Mouse (Mus musculus) limb, embryonic 14.5 days (tissue): Measurements from ENCODE around the gene Cad. TPM values are rescaled to one million over a fixed set of nuclear protein-coding genes. Genes with fewer than 3 reads are reported as not detected.
"Not testable (repeated sequence)": the region's sequence is repeated elsewhere in the genome, so short reads cannot be mapped to it uniquely, and the experiment has no call there.

Experiments
- ATAC-seq: fragments of 200-750 bp; cut with Nextera tagmentation; 2 replicates; pipeline ENCODE4 v1.8.0; 2017; ENCODE audit warnings: low read depth, moderate number of reproducible peaks, moderate TSS enrichment; ENCODE audit not compliant: low FRiP score
- DNase-seq: peaks from one replicate; pipeline ENCODE4 v3.0.0-alpha.2; 2015; ENCODE audit warnings: low spot score
- H3K27ac ChIP-seq: fragments of 300-500 bp; sonication (generic); replicated peaks from 2 replicates; pipeline ENCODE4 v1.5.1; 2014; ENCODE audit warnings: low read depth, mild to moderate bottlenecking, low read length, moderate library complexity, mixed read lengths
- H3K27me3 ChIP-seq: fragments of 300-500 bp; sonication (generic); 2 replicates; pipeline ENCODE4 v1.6.1; 2014; ENCODE audit warnings: low read length, mixed read lengths; ENCODE audit not compliant: control insufficient read depth, insufficient read depth
- H3K36me3 ChIP-seq: fragments of 300-500 bp; sonication (generic); 2 replicates; pipeline ENCODE4 v1.6.1; 2014; ENCODE audit warnings: mild to moderate bottlenecking, low read length, moderate library complexity, mixed read lengths; ENCODE audit not compliant: control insufficient read depth, insufficient read depth
- H3K4me1 ChIP-seq: fragments of 300-500 bp; sonication (generic); 2 replicates; pipeline ENCODE4 v1.6.1; 2014; ENCODE audit warnings: antibody characterized with exemption, low read length, mixed read lengths; ENCODE audit not compliant: control insufficient read depth, insufficient read depth
- H3K4me2 ChIP-seq: fragments of 300-500 bp; sonication (generic); replicated peaks from 2 replicates; pipeline ENCODE4 v1.6.1; 2014; ENCODE audit warnings: low read depth, mild to moderate bottlenecking, low read length, moderate library complexity; ENCODE audit not compliant: severe bottlenecking
- H3K4me3 ChIP-seq: fragments of 300-500 bp; sonication (generic); replicated peaks from 2 replicates; pipeline ENCODE4 v1.5.1; 2014; ENCODE audit warnings: low read length
- H3K9ac ChIP-seq: fragments of 300-500 bp; sonication (generic); 2 replicates; pipeline ENCODE4 v1.6.1; 2014; ENCODE audit warnings: mild to moderate bottlenecking, low read depth, low read length, moderate library complexity; ENCODE audit not compliant: severe bottlenecking
- H3K9me3 ChIP-seq: fragments of 300-500 bp; sonication (generic); 2 replicates; pipeline ENCODE4 v1.6.1; 2016; ENCODE audit warnings: low read length; ENCODE audit not compliant: control insufficient read depth
- POLR2A ChIP-seq: fragments of 200-500 bp; IDR thresholded peaks from 2 replicates; pipeline ENCODE4 v1.8.0; 2012; ENCODE audit warnings: inconsistent platforms, mild to moderate bottlenecking, moderate library complexity, borderline replicate concordance; ENCODE audit not compliant: insufficient read depth, insufficient read length; ENCODE audit errors: extremely low read depth
- WGBS: fragments of 180-500 bp; shearing (Covaris S2); extraction: QIAGEN DNeasy Blood & Tissue Kit; methylation state at CpG from one replicate; pipeline ENCODE4 v1.1.7; 2014; 5-methylcytosine and 5-hydroxymethylcytosine counted together
- polyA plus RNA-seq, 2 experiments: library from polyadenylated mRNA; depleted of rRNA in 1 of 2; stranded (reverse) in 1 of 2; unstranded in 1 of 2; fragments of >200 nt; fragmentation: Nextera tagmentation in 1 of 2; extraction: Ambion mirVana in 1 of 2; gene quantifications; 2 replicates each; pipeline versions ENCODE4 v1.2.1 to v1.2.3; 2012 to 2014

Cad gene
- polyA plus RNA-seq (2012; rRNA removed) (49.1 and 62.5 TPM in 2 replicates), polyA plus RNA-seq (2014; fragmentation: Nextera tagmentation; extraction: Ambion mirVana) (28.3 and 29.4 TPM in 2 replicates)

DNA sequence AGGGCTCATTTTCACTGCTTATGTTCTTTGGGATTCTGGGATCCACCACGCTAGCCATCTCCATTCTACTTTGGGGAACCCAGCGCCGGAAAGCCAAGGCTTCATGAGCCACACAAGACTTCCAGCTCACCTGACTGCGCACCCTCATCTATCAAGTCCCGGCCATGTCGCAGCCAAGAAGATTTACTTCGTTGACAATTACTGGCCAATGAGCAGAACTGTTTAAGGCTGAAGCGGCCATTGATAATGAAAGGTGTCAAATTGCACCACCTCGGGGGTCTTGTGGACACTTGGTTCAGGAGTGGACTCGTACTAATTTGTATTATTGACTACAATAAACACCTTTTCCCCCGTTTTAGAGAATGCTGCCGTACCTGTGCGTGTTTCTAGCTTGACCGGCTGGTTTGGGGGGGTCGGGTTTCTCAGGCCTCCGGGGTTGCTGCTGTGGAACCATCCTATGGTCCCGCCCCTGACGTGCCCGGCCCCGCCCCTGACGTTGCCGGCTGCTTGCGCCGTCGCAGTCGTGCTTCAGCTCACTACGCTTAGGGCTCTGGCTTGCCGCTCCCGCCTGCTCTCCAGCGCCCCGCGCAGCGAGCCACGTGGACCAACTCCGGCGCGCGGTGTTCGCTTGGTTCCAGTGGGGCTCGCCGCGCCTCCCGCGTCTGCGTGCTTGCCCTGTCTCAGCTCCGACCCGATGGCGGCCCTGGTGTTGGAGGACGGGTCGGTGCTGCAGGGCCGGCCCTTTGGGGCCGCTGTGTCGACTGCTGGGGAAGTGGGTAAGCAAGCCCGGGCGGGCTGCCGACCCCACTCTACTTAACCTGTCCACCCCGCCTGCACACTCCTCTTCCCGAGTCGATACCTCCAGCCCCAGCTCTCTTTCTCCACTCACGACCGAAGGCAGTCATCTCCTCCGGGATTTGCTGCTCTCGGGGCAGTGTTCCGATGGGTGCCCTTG is at the start of gene Cad:
Cad (plus strand) TSS at position 520 of the 955 bp plus-strand sequence.
- WGBS: under 1% methylated on average over 57 of the region's 64 CpGs
- H3K9ac ChIP-seq: peak within 1 kb of the TSS; percentile 78
- peak within 1 kb of the TSS; percentile 76 for H3K4me2 ChIP-seq
- H3K9me3 ChIP-seq: no peaks in the 10 kb centered on the region
- peak within 1 kb of the TSS; percentile 67 for H3K4me3 ChIP-seq
- peaks cover 8% of the 10 kb centered on the region for H3K4me1 ChIP-seq
- no peaks in the 10 kb centered on the region for H3K27me3 ChIP-seq
- peak within 1 kb of the TSS; percentile 75 for H3K27ac ChIP-seq
- ATAC-seq: peak; percentile 97
- TF ChIP-seq POLR2A: peak; percentile 66; the same call in 1 of the 2 replicates
- peaks cover 26% of the 10 kb centered on the region for H3K36me3 ChIP-seq
- DNase-seq: peak; percentile 96

DNA sequence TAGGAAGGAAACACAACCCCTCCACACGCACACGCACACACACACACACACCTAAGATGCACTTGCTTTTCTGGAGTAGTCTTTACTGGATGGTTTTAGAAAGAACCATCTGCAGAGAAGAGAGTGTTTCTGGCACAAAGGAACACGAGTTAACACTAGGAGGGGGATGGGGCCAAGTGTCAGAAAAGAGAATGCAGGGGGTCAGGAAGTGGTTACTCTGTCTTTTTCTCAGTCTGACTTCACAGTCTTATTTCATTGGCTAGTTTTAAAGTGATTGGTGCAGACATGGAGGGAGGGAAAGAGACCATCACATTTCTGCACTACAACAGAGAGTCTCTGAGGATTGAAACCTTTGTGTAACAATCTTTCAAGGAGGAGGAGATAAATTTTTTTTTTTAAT is 41.8 kb upstream of the Cad start:
- H3K9ac ChIP-seq: no peak overlapping the region
- 65% methylated on average over 3 of the region's 3 CpGs for WGBS

DNA sequence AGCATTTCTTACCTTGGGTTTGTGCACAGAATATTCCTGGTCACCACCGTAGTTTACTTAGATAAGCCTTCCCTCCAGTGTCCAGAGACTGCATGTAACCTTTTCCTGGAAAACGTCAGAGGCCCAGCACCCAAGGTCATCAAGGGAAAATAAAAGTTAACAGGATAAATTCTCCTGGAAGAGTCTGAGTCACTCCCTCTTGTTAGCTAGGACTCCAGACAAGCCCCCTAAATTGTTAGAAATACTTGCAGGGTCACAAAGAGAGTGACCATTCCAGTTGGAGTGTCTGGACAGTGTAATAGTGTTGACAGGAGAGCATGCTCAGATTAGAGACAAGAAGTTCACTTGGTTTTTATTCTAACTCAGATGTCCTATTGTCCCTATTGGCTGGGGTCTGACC is 38.7 kb upstream of the Cad start:
- Histone ChIP-seq H3K36me3 (no peaks in the 10 kb centered on the region), H3K9me3 (no peaks in the 10 kb centered on the region), H3K4me2 (no peak overlapping the region), H3K4me1 (no peaks in the 10 kb centered on the region), H3K27ac (no peak overlapping the region), H3K9ac (no peak overlapping the region), H3K4me3 (no peak overlapping the region), H3K27me3 (no peaks in the 10 kb centered on the region)
- no peak for TF ChIP-seq POLR2A
- ATAC-seq: no peak
- no peak for DNase-seq
- WGBS: 64% methylated on average over 2 of the region's 2 CpGs

More for the DNA sequence above, 41.8 kb upstream of the Cad start:
- DNase-seq: no peak
- ATAC-seq: no peak
- Histone ChIP-seq H3K4me2 (no peak overlapping the region), H3K27ac (no peak overlapping the region), H3K27me3 (no peaks in the 10 kb centered on the region), H3K4me1 (no peaks in the 10 kb centered on the region), H3K9me3 (no peaks in the 10 kb centered on the region), H3K4me3 (no peak overlapping the region), H3K36me3 (no peaks in the 10 kb centered on the region)
- no peak for TF ChIP-seq POLR2A

DNA sequence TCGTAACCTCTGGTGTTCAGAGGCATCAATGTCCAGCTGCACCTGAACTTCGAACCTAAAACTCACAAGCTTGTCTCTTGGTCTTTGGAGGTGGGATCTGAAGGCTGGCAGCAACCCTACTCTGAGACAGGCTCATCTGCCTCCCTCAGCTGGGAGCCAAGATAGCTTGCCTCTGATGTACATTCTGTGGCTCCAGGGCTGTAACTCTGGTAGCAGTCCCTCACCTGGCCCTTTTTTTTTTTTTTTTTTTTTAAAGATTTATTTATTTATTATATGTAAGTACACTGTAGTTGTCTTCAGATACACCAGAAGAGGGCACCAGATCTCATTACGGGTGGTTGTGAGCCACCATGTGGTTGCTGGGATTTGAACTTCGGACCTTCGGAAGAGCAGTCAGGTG is 32.8 kb upstream of the Cad start:
- H3K36me3 ChIP-seq, H3K4me1 ChIP-seq, H3K27me3 ChIP-seq, H3K9ac ChIP-seq, DNase-seq, ATAC-seq, H3K27ac ChIP-seq, H3K4me2 ChIP-seq, H3K9me3 ChIP-seq, H3K4me3 ChIP-seq: not testable (repeated sequence)
- WGBS: 92% methylated on average over 4 of the region's 5 CpGs

DNA sequence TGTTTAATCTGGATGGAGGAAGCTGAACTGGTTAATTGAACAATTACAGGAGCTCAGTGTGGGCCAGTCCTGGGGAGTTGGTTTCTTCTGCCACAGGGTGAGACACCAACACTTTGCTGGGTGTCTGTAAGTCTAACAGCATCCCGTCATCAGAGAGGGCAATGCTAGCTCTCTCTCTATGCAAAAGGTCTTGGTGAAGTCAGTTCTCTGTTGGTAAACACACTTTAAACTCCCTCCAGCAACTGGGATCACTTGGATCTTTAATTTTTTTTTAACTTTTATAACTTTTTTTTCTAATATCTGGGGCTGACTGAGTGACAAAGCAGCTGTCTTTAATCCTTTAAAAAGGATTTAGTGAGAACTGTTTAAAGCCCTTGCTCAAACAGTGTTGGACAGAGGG is 31.9 kb upstream of the Cad start:
- H3K9me3 ChIP-seq: no peaks in the 10 kb centered on the region
- no peak for TF ChIP-seq POLR2A
- DNase-seq (no peak), ATAC-seq (no peak)
- no peak overlapping the region for H3K27ac ChIP-seq
- no peak overlapping the region for H3K9ac ChIP-seq
- no peaks in the 10 kb centered on the region for H3K36me3 ChIP-seq
- 59% methylated on average over 1 of the region's 1 CpGs for WGBS
- no peak overlapping the region for H3K4me2 ChIP-seq
- H3K4me1 ChIP-seq: no peaks in the 10 kb centered on the region; the same call in 1 of the 2 replicates
- no peak overlapping the region for H3K4me3 ChIP-seq
- no peaks in the 10 kb centered on the region for H3K27me3 ChIP-seq
